Mouse (Mus musculus): ENCODE data around the gene Natd1. TPM values are rescaled to one million over a fixed set of nuclear protein-coding genes. Genes with fewer than 3 reads are reported as not detected.
A peak's percentile ranks its signal among the peaks of the same experiment; 100 is the strongest.

Gene Natd1
- polyA plus RNA-seq, 1 experiment from 2014 or later: 14.7 TPM

- Histone ChIP-seq H3K9me3 (ENCODE audit: control insufficient read depth, low read depth, low read length) (no peaks in the 10 kb centered on the region), H3K4me2 (replicated peaks; ENCODE audit: low read depth, low read length) (peak overlapping the region; percentile 80), H3K4me3 (ENCODE audit: low read depth, low read length) (peak overlapping the region; percentile 76), H3K27ac (ENCODE audit: low read length) (no peak overlapping the region), H3K9ac (replicated peaks; ENCODE audit: low read depth, low read length) (peak overlapping the region; percentile 28; the same call in 1 of the 2 replicates), H3K36me3 (ENCODE audit: control insufficient read depth, insufficient read depth, low read length) (no peaks in the 10 kb centered on the region), H3K4me1 (ENCODE audit: control insufficient read depth, insufficient read depth, low read length) (peaks cover 34% of the 10 kb centered on the region), H3K27me3 (ENCODE audit: control insufficient read depth, insufficient read depth, low read length) (no peaks in the 10 kb centered on the region)
- 23% methylated on average over 7 of the region's 7 CpGs for WGBS
- no peak for ATAC-seq (ENCODE audit: insufficient number of reproducible peaks, insufficient read depth, low FRiP score, low read depth)
Measured at GRCm38 (mm10) chr11:60930724-60931281, 16.3 kb upstream of the Natd1 start.

GRCm38 (mm10) chr11:60927264-60927663 is 12.7 kb upstream of the Natd1 start:
- peak; percentile 69 for ATAC-seq (ENCODE audit: insufficient number of reproducible peaks, insufficient read depth, low FRiP score, low read depth)
- H3K27me3 ChIP-seq (ENCODE audit: control insufficient read depth, insufficient read depth, low read length): no peaks in the 10 kb centered on the region
- no peaks in the 10 kb centered on the region for H3K9me3 ChIP-seq (ENCODE audit: control insufficient read depth, low read depth, low read length)
- H3K4me3 ChIP-seq (ENCODE audit: low read depth, low read length): no peak overlapping the region
- WGBS: under 1% methylated on average over 9 of the region's 9 CpGs
- H3K4me1 ChIP-seq (ENCODE audit: control insufficient read depth, insufficient read depth, low read length): peaks cover 10% of the 10 kb centered on the region
- no peak overlapping the region for H3K9ac ChIP-seq (replicated peaks; ENCODE audit: low read depth, low read length)
- H3K4me2 ChIP-seq (replicated peaks; ENCODE audit: low read depth, low read length): peak overlapping the region; percentile 10; the same call in 1 of the 2 replicates
- H3K27ac ChIP-seq (ENCODE audit: low read length): no peak overlapping the region
- H3K36me3 ChIP-seq (ENCODE audit: control insufficient read depth, insufficient read depth, low read length): no peaks in the 10 kb centered on the region

- H3K9ac ChIP-seq (replicated peaks; ENCODE audit: low read depth, low read length): no peak overlapping the region
- H3K4me1 ChIP-seq (ENCODE audit: control insufficient read depth, insufficient read depth, low read length): peaks cover 10% of the 10 kb centered on the region
- H3K27me3 ChIP-seq (ENCODE audit: control insufficient read depth, insufficient read depth, low read length): no peaks in the 10 kb centered on the region
- 90% methylated on average over 1 of the region's 1 CpGs for WGBS
- no peak overlapping the region for H3K4me2 ChIP-seq (replicated peaks; ENCODE audit: low read depth, low read length)
- H3K9me3 ChIP-seq (ENCODE audit: control insufficient read depth, low read depth, low read length): no peaks in the 10 kb centered on the region
- no peaks in the 10 kb centered on the region for H3K36me3 ChIP-seq (ENCODE audit: control insufficient read depth, insufficient read depth, low read length)
- H3K4me3 ChIP-seq (ENCODE audit: low read depth, low read length): no peak overlapping the region
- no peak for ATAC-seq (ENCODE audit: insufficient number of reproducible peaks, insufficient read depth, low FRiP score, low read depth)
- H3K27ac ChIP-seq (ENCODE audit: low read length): no peak overlapping the region
Measured at GRCm38 (mm10) chr11:60924981-60925380, 10.4 kb upstream of the Natd1 start.

GRCm38 (mm10) chr11:60924498-60924897 is 9.9 kb upstream of the Natd1 start:
- Histone ChIP-seq H3K4me3 (ENCODE audit: low read depth, low read length) (no peak overlapping the region), H3K36me3 (ENCODE audit: control insufficient read depth, insufficient read depth, low read length) (no peaks in the 10 kb centered on the region), H3K9me3 (ENCODE audit: control insufficient read depth, low read depth, low read length) (no peaks in the 10 kb centered on the region), H3K27ac (ENCODE audit: low read length) (no peak overlapping the region), H3K27me3 (ENCODE audit: control insufficient read depth, insufficient read depth, low read length) (no peaks in the 10 kb centered on the region), H3K9ac (replicated peaks; ENCODE audit: low read depth, low read length) (no peak overlapping the region), H3K4me2 (replicated peaks; ENCODE audit: low read depth, low read length) (no peak overlapping the region), H3K4me1 (ENCODE audit: control insufficient read depth, insufficient read depth, low read length) (peaks cover 10% of the 10 kb centered on the region)
- peak; percentile 54; the same call in 1 of the 2 replicates for ATAC-seq (ENCODE audit: insufficient number of reproducible peaks, insufficient read depth, low FRiP score, low read depth)
- WGBS: 38% methylated on average over 6 of the region's 6 CpGs

GRCm38 (mm10) chr11:60922964-60923363 is 8.4 kb upstream of the Natd1 start:
- Histone ChIP-seq H3K9ac (replicated peaks; ENCODE audit: low read depth, low read length) (no peak overlapping the region), H3K27ac (ENCODE audit: low read length) (no peak overlapping the region), H3K27me3 (ENCODE audit: control insufficient read depth, insufficient read depth, low read length) (no peaks in the 10 kb centered on the region), H3K36me3 (ENCODE audit: control insufficient read depth, insufficient read depth, low read length) (no peaks in the 10 kb centered on the region), H3K4me2 (replicated peaks; ENCODE audit: low read depth, low read length) (no peak overlapping the region), H3K4me3 (ENCODE audit: low read depth, low read length) (no peak overlapping the region), H3K9me3 (ENCODE audit: control insufficient read depth, low read depth, low read length) (no peaks in the 10 kb centered on the region), H3K4me1 (ENCODE audit: control insufficient read depth, insufficient read depth, low read length) (peaks cover 10% of the 10 kb centered on the region)
- ATAC-seq (ENCODE audit: insufficient number of reproducible peaks, insufficient read depth, low FRiP score, low read depth): no peak
- WGBS: 77% methylated on average over 5 of the region's 5 CpGs

- H3K4me2 ChIP-seq (replicated peaks; ENCODE audit: low read depth, low read length): no peak overlapping the region
- no peaks in the 10 kb centered on the region for H3K27me3 ChIP-seq (ENCODE audit: control insufficient read depth, insufficient read depth, low read length)
- H3K4me1 ChIP-seq (ENCODE audit: control insufficient read depth, insufficient read depth, low read length): peaks cover 7% of the 10 kb centered on the region; the same call in 1 of the 2 replicates
- WGBS: 73% methylated on average over 1 of the region's 1 CpGs
- H3K9me3 ChIP-seq (ENCODE audit: control insufficient read depth, low read depth, low read length): no peaks in the 10 kb centered on the region
- H3K27ac ChIP-seq (ENCODE audit: low read length): no peak overlapping the region
- no peak for ATAC-seq (ENCODE audit: insufficient number of reproducible peaks, insufficient read depth, low FRiP score, low read depth)
- no peaks in the 10 kb centered on the region for H3K36me3 ChIP-seq (ENCODE audit: control insufficient read depth, insufficient read depth, low read length)
- H3K9ac ChIP-seq (replicated peaks; ENCODE audit: low read depth, low read length): no peak overlapping the region
- H3K4me3 ChIP-seq (ENCODE audit: low read depth, low read length): no peak overlapping the region
Measured at GRCm38 (mm10) chr11:60922195-60922594, 7.6 kb upstream of the Natd1 start.

GRCm38 (mm10) chr11:60920021-60920420 is 5.5 kb upstream of the Natd1 start:
- Histone ChIP-seq H3K27ac (ENCODE audit: low read length) (no peak overlapping the region), H3K27me3 (ENCODE audit: control insufficient read depth, insufficient read depth, low read length) (no peaks in the 10 kb centered on the region), H3K36me3 (ENCODE audit: control insufficient read depth, insufficient read depth, low read length) (no peaks in the 10 kb centered on the region), H3K4me2 (replicated peaks; ENCODE audit: low read depth, low read length) (no peak overlapping the region), H3K9me3 (ENCODE audit: control insufficient read depth, low read depth, low read length) (no peaks in the 10 kb centered on the region), H3K4me1 (ENCODE audit: control insufficient read depth, insufficient read depth, low read length) (no peaks in the 10 kb centered on the region), H3K4me3 (ENCODE audit: low read depth, low read length) (no peak overlapping the region), H3K9ac (replicated peaks; ENCODE audit: low read depth, low read length) (no peak overlapping the region)
- no peak for ATAC-seq (ENCODE audit: insufficient number of reproducible peaks, insufficient read depth, low FRiP score, low read depth)
- 74% methylated on average over 2 of the region's 2 CpGs for WGBS

GRCm38 (mm10) chr11:60915201-60915600 is 651 bp upstream of the Natd1 start:
- no peaks in the 10 kb centered on the region for H3K9me3 ChIP-seq (ENCODE audit: control insufficient read depth, low read depth, low read length)
- ATAC-seq (ENCODE audit: insufficient number of reproducible peaks, insufficient read depth, low FRiP score, low read depth): no peak

More at GRCm38 (mm10) chr11:60915201-60915600, 651 bp upstream of the Natd1 start:
- H3K4me3 ChIP-seq (ENCODE audit: low read depth, low read length): no peak overlapping the region
- no peak overlapping the region for H3K27ac ChIP-seq (ENCODE audit: low read length)
- no peak overlapping the region for H3K9ac ChIP-seq (replicated peaks; ENCODE audit: low read depth, low read length)
- H3K27me3 ChIP-seq (ENCODE audit: control insufficient read depth, insufficient read depth, low read length): no peaks in the 10 kb centered on the region
- H3K4me1 ChIP-seq (ENCODE audit: control insufficient read depth, insufficient read depth, low read length): peaks cover 16% of the 10 kb centered on the region
- H3K36me3 ChIP-seq (ENCODE audit: control insufficient read depth, insufficient read depth, low read length): no peaks in the 10 kb centered on the region
- WGBS: 56% methylated on average over 4 of the region's 4 CpGs
- no peak overlapping the region for H3K4me2 ChIP-seq (replicated peaks; ENCODE audit: low read depth, low read length)

Measured in stomach, embryonic 14.5 days (tissue).